Mouse (Mus musculus) liver, embryonic 16.5 days (tissue): ENCODE measurements around the gene Ndst2. TPM values are rescaled to one million over a fixed set of nuclear protein-coding genes. Genes with fewer than 3 reads are reported as not detected.

Experiments used
- ATAC-seq: fragments of 200-750 bp; cut with Nextera tagmentation; 2 replicates; pipeline ENCODE4 v1.8.0; 2017; ENCODE audit warnings: low read depth, mild to moderate bottlenecking, moderate number of reproducible peaks, moderate library complexity
- H3K27ac ChIP-seq: fragments of 300-500 bp; sonication (generic); 2 replicates; pipeline ENCODE4 v1.5.1; 2014; ENCODE audit warnings: mild to moderate bottlenecking, low read length
- H3K27me3 ChIP-seq: fragments of 300-500 bp; sonication (generic); 2 replicates; pipeline ENCODE4 v1.6.1; 2014; ENCODE audit warnings: low read depth, low read length, mixed read lengths; ENCODE audit not compliant: control insufficient read depth, insufficient read depth
- H3K36me3 ChIP-seq: fragments of 300-500 bp; sonication (generic); 2 replicates; pipeline ENCODE4 v1.6.1; 2014; ENCODE audit warnings: mild to moderate bottlenecking; ENCODE audit not compliant: control insufficient read depth, insufficient read depth
- H3K4me1 ChIP-seq: fragments of 300-500 bp; sonication (generic); 2 replicates; pipeline ENCODE4 v1.6.1; 2014; ENCODE audit warnings: low read depth, low read length, mixed read lengths; ENCODE audit not compliant: control insufficient read depth
- H3K4me2 ChIP-seq: fragments of 300-500 bp; sonication (generic); 2 replicates; pipeline ENCODE4 v1.6.1; 2014; ENCODE audit warnings: low read depth, low read length, mixed read lengths
- H3K4me3 ChIP-seq: fragments of 300-500 bp; sonication (generic); 2 replicates; pipeline ENCODE4 v1.5.1; 2014; ENCODE audit warnings: low read depth, mild to moderate bottlenecking, low read length
- H3K9ac ChIP-seq: fragments of 300-500 bp; sonication (generic); 2 replicates; pipeline ENCODE4 v1.6.1; 2014; ENCODE audit warnings: low read depth, low read length
- H3K9me3 ChIP-seq: fragments of 300-500 bp; sonication (generic); replicated peaks from 2 replicates; pipeline ENCODE4 v1.6.1; 2016; ENCODE audit warnings: low read length; ENCODE audit not compliant: control insufficient read depth
- WGBS: fragments of 180-500 bp; shearing (Covaris S2); extraction: QIAGEN DNeasy Blood & Tissue Kit; methylation state at CpG from one replicate; pipeline ENCODE4 v1.1.7; 2014; ENCODE audit not compliant: insufficient replicate concordance; 5-methylcytosine and 5-hydroxymethylcytosine counted together
- polyA plus RNA-seq: library from polyadenylated mRNA; unstranded; fragments of >200 nt; fragmentation: Nextera tagmentation; extraction: Ambion mirVana; gene quantifications from 2 replicates; pipeline ENCODE4 v1.2.1, GENCODE M21; 2015

The Ndst2 gene
- polyA plus RNA-seq: 14.5 and 16.7 TPM in 2 replicates

DNA sequence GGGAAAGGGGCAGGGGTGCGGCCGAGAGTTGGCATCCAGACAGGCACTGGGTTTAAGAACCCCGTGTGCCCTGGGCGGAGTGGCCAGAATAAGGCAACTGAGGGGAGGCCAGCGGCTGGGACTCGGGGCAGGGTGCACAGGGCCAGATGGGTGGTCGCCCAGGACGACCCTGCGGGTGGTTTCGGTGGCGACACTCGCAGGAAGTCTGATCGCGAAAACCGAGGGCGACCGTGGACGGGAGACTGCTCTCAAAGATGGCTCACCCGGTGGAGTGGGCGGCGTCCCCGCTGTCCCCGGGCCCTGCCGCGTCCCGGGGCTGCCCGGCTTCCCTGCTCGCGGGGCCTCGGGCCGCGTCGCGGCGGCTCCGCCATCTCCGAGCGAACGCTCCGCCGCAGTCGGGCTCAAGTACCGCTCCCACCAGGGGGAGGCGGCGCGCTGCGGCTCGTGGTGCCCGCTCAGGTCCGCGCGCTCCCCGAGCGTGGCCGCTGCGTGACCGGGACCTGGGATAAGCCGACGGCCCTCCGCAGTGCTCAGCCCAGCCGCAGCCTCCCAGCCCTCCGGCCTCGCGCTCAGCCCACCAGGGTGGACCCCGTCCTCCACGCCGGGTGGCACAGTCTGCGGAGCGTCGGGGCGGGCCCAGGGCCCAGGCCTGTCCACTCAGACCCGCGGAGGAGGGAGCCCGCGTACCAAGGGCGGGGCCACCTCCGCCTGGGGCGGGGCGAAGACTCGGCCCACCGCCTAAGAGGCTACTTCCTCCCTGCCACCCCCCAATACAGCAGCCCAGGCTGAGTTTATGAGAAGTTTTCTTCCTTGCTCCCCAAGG, at the start of gene Ndst2:
TSS of gene Ndst2 (minus strand) at position 611 of the 823 bp plus-strand sequence.
- H3K9me3 ChIP-seq: no peaks in the 10 kb centered on the region
- H3K27ac ChIP-seq: peak within 1 kb of the TSS; percentile 86
- under 1% methylated on average over 75 of the region's 81 CpGs for WGBS
- H3K4me3 ChIP-seq: peak within 1 kb of the TSS; percentile 84
- H3K36me3 ChIP-seq: peaks cover 10% of the 10 kb centered on the region
- ATAC-seq: peak; percentile 98
- H3K4me1 ChIP-seq: peaks cover 32% of the 10 kb centered on the region
- peak within 1 kb of the TSS; percentile 91 for H3K9ac ChIP-seq
- peak within 1 kb of the TSS; percentile 77 for H3K4me2 ChIP-seq
- no peaks in the 10 kb centered on the region for H3K27me3 ChIP-seq

DNA sequence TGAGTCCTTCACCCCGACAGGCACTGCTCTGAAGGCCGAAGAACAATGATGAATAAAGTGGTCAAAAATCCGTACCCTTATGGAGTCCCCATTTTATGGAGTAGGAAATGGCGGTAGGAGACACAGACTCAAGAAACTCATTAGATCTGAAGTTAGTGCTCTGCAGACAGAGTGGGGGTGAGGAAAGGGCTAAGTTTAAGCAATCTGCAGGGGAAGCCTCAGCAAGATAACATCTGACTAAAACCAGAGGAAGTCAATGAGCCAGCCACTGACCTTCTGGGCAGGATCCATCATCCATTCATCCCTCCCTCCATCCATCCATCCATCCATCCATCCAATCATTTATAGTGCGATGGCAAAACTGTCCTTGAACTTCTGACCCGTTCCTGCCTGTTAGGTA, 49.2 kb upstream of the Ndst2 start:
- H3K4me2 ChIP-seq: no peak overlapping the region
- H3K4me3 ChIP-seq: no peak overlapping the region
- H3K36me3 ChIP-seq: no peaks in the 10 kb centered on the region; the same call in 1 of the 2 replicates
- ATAC-seq: no peak
- H3K9me3 ChIP-seq: no peaks in the 10 kb centered on the region
- no peak overlapping the region for H3K9ac ChIP-seq
- H3K27me3 ChIP-seq: no peaks in the 10 kb centered on the region
- 68% methylated on average over 6 of the region's 6 CpGs for WGBS
- H3K4me1 ChIP-seq: peaks cover 9% of the 10 kb centered on the region
- H3K27ac ChIP-seq: no peak overlapping the region

DNA sequence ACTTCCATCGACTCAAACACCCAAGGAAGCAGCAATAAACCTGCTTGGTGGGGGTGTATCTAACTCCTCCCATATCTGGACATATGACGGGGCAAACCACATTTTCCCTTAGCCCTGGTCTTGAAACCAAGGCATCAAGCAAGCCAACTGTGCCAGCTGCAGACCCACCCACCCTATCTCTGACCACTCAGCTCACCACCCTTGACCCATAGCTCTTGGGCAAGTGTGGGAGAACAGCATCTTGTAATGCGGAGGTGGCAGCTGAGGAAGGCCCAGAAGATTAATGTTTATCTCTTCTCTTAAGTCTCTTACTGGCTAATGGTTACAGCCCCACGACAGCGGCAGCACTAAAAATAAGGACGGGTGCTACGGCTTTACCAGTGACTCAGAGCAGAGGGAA, 48.5 kb upstream of the Ndst2 start:
- Histone ChIP-seq H3K9me3 (no peaks in the 10 kb centered on the region), H3K27ac (no peak overlapping the region), H3K9ac (no peak overlapping the region), H3K4me2 (no peak overlapping the region), H3K4me3 (no peak overlapping the region), H3K4me1 (peaks cover 9% of the 10 kb centered on the region), H3K27me3 (no peaks in the 10 kb centered on the region), H3K36me3 (no peaks in the 10 kb centered on the region; the same call in 1 of the 2 replicates)
- 56% methylated on average over 7 of the region's 7 CpGs for WGBS
- ATAC-seq: no peak

DNA sequence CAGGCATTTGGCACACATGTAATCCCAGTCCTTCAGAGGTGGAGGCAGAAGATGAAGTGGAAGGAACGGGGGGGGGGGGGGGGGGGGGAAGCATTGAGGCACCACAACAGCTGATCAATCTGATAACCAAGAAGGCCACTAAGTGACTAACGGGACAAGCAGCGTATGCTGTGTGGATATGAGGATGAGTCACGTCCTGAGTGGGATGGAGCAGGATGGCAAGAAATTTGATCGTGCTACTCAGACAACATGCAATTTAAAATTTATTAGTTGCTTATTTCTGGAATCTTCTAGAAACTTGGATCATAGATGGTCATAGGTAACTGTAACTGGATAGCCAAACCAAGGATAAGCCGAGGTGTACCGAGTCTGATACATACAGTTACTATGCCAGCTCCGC, 45.9 kb upstream of the Ndst2 start:
- ATAC-seq: no peak
- Histone ChIP-seq H3K4me1 (no peaks in the 10 kb centered on the region; the same call in 1 of the 2 replicates), H3K4me3 (no peak overlapping the region), H3K4me2 (no peak overlapping the region), H3K36me3 (no peaks in the 10 kb centered on the region; the same call in 1 of the 2 replicates), H3K9me3 (no peaks in the 10 kb centered on the region), H3K27me3 (no peaks in the 10 kb centered on the region), H3K9ac (no peak overlapping the region), H3K27ac (no peak overlapping the region)
- 79% methylated on average over 8 of the region's 8 CpGs for WGBS

DNA sequence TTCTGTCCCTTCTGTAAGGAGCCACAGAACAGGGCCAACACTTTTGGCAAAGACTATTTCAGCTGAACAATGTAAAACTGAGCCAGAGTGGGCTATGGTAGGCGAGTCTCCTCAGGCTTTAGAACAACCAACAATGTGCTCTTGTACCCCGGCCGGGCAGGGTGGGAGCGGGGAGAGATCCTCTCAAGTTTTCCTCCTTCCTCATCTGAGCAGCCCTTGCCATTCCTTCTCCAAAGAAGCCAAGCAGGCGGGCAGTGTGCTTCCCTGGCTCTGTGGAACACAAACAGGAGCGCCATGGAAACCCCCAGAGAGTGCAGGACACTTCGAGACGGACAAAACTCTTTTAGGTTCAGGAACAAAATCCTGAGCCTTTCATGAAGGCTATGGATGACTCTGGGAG, 44.1 kb upstream of the Ndst2 start:
- no peak for ATAC-seq
- no peak overlapping the region for H3K4me3 ChIP-seq
- no peak overlapping the region for H3K27ac ChIP-seq
- WGBS: 84% methylated on average over 8 of the region's 8 CpGs
- H3K4me1 ChIP-seq: no peaks in the 10 kb centered on the region
- H3K4me2 ChIP-seq: no peak overlapping the region
- no peak overlapping the region for H3K9ac ChIP-seq
- H3K36me3 ChIP-seq: no peaks in the 10 kb centered on the region; the same call in 1 of the 2 replicates
- H3K27me3 ChIP-seq: no peaks in the 10 kb centered on the region
- H3K9me3 ChIP-seq: no peaks in the 10 kb centered on the region

DNA sequence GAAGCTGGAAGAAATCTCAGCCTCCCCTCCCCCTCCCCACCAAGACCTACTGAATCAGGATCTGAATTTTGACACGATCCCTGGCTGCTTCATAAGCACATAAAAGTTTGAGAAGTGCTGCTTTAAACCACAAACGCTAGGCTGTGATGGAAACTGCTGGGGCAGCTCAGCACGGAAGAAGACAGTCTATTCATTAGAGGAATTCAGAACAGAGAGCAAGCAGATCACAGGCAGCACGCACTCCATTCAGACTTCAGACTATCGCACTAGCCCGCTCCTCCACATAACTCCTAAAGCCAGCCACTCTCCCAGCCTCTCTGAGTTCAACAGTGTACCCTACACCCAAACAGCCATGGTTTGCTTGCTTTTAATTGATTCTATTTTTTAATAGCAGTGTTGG, 41.3 kb upstream of the Ndst2 start:
- Histone ChIP-seq H3K4me3 (no peak overlapping the region), H3K4me1 (no peaks in the 10 kb centered on the region), H3K9ac (no peak overlapping the region), H3K36me3 (no peaks in the 10 kb centered on the region; the same call in 1 of the 2 replicates), H3K9me3 (no peaks in the 10 kb centered on the region), H3K27ac (no peak overlapping the region), H3K27me3 (no peaks in the 10 kb centered on the region), H3K4me2 (no peak overlapping the region)
- 46% methylated on average over 6 of the region's 6 CpGs for WGBS
- no peak for ATAC-seq

DNA sequence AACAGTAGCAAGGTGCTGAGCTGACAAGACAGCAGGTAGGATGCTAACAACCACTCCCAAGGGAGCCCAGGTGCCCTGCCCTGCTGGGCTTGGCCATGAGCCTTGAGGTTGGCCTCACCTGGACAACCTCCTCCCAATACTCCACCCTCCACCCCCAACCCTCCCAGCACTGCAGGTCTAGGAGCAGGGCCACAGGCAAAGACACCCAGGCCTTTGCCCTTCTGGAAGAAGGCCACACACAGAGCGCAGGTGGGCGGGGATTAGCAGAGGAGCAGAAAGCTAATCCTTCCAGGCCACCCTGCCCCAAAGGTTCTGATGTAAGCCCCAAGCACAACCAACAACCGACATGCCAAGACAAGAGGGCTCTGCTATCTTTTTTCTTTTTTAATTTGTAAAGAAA, 39.0 kb upstream of the Ndst2 start:
- Histone ChIP-seq H3K4me3 (no peak overlapping the region), H3K9me3 (no peaks in the 10 kb centered on the region), H3K4me2 (no peak overlapping the region), H3K27ac (no peak overlapping the region), H3K36me3 (no peaks in the 10 kb centered on the region; the same call in 1 of the 2 replicates), H3K27me3 (no peaks in the 10 kb centered on the region), H3K4me1 (no peaks in the 10 kb centered on the region), H3K9ac (no peak overlapping the region)
- ATAC-seq: peak; percentile 39; the same call in 1 of the 2 replicates
- WGBS: 56% methylated on average over 3 of the region's 3 CpGs

DNA sequence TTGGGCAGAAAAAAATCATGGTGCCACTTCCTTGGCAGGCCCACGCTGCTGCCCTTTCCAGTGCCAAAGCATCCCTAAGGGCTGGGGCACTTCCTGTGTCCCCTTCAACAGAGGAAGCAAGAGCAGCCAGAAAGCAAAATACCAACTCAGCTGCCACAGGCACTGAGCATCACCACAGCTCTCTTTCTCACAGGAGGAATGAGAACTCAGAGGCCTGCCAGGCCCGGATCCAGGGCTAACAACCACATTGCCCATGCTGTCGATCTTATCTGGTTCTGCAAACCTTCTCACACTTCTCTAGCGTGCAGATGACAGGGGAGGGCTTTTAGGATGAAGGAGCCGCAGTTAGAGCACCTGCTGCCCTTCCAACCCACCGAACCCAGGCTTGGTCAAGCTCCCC, 38.4 kb upstream of the Ndst2 start:
- WGBS: 31% methylated on average over 6 of the region's 6 CpGs

DNA sequence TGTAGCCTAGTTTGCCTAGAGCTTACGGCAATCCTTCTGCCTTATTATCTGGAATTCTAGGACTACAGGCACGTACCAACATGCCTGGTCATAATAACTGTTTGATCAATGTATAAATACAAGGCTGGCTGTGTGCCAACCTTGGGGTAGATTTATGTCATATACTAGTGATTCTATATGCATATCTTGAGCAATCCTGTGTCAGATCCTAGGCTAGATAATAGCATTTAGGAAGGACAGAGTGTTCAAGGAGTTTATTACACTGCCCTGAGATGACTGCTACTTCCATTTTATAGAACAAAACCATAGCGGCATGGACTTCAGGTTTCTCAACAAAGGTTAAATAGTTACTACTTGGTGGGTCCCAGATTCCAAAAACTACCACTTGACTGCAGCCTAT, 37.6 kb upstream of the Ndst2 start:
- Histone ChIP-seq H3K4me1 (no peaks in the 10 kb centered on the region), H3K4me2 (no peak overlapping the region), H3K4me3 (no peak overlapping the region), H3K27me3 (no peaks in the 10 kb centered on the region), H3K36me3 (no peaks in the 10 kb centered on the region), H3K9me3 (no peaks in the 10 kb centered on the region), H3K9ac (no peak overlapping the region), H3K27ac (no peak overlapping the region)
- ATAC-seq: no peak
- 72% methylated on average over 3 of the region's 3 CpGs for WGBS

More for the DNA sequence above, 38.4 kb upstream of the Ndst2 start:
- H3K9me3 ChIP-seq: no peaks in the 10 kb centered on the region
- H3K9ac ChIP-seq: no peak overlapping the region
- no peaks in the 10 kb centered on the region; the same call in 1 of the 2 replicates for H3K36me3 ChIP-seq
- no peak overlapping the region for H3K4me2 ChIP-seq
- H3K4me1 ChIP-seq: no peaks in the 10 kb centered on the region
- no peak for ATAC-seq
- H3K4me3 ChIP-seq: no peak overlapping the region
- no peaks in the 10 kb centered on the region for H3K27me3 ChIP-seq
- no peak overlapping the region for H3K27ac ChIP-seq
